Mouse (Mus musculus): ENCODE results near the gene Kif6.

DNA sequence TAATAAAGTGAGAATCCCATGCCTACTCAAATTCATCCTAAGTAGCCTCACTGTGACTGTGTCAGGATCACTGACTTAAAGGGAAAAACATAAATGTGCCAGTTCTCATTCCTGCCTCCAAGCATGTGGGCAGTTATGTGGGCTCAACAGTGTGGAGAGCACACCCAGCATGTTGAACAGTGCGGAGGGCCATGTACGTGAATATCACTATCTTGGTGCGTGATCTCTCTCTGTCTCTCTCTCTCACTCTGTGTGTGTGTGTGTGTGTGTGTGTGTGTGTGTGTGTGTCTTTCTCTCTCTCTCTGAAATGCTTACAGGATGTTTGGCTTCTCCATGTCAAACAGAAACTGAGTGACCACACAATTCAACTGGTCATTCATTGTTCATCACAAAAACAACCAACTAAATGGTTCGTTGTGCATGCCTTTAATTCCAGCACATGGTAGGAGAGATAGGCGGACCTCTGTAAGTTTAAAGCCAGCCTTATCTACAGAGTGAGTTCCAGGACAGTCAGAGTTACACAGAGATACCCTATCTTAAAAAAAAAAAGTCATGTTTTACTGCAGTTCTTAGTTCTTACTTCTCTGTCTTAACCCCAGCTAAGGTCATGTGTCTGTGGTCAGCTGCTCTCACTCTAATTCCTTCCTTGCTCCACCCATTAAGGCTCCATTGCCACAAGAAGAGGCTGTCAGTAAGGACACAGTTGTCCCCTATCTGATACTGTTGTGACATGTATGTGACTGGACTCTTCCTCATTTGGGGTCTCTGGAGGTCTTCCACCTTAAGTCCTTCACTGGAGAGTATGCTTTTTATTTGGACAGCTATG lies 266.2 kb downstream of the Kif6 start:
- TF ChIP-seq CTCF (IDR thresholded peaks at IDR 0.05; ENCODE audit: low read depth) (no peak), EP300 (IDR thresholded peaks at IDR 0.05; ENCODE audit: low read depth) (no peak)
